Mouse (Mus musculus) MEL (cell line): ENCODE data around the gene Wdr1. TPM values are rescaled to one million over a fixed set of nuclear protein-coding genes. Genes with fewer than 3 reads are reported as not detected.

ENCODE experiments used
- DNase-seq: peaks from one replicate; pipeline ENCODE4 v3.0.0; 2011; ENCODE audit warnings: low read depth, low spot score
- H3K27ac ChIP-seq: 2 replicates; pipeline ENCODE4 v1.5.1; 2012; ENCODE audit warnings: low read depth, mild to moderate bottlenecking, control low read depth, low read length, moderate library complexity; ENCODE audit not compliant: control insufficient read depth
- H3K27me3 ChIP-seq, 2 experiments: fragments of 150-350 bp in 1 of 2; sonication (generic) in 1 of 2; 2 replicates each; pipeline ENCODE4 v1.6.1; 2012; ENCODE audit warnings: low read length in 2 of 2, mild to moderate bottlenecking in 2 of 2, improper control_type of control experiment in 1 of 2, moderate library complexity in 1 of 2; ENCODE audit not compliant: insufficient read depth in 2 of 2, control insufficient read depth in 1 of 2
- H3K36me3 ChIP-seq, 2 experiments: 2 replicates each; pipeline ENCODE4 v1.6.1; 2012 to 2014; ENCODE audit warnings: low read length in 2 of 2, improper control_type of control experiment in 1 of 2, inconsistent platforms in 1 of 2, mild to moderate bottlenecking in 1 of 2; ENCODE audit not compliant: insufficient read depth in 2 of 2, control insufficient read depth in 1 of 2
- H3K4me1 ChIP-seq, 2 experiments: fragments of 150-350 bp in 1 of 2; sonication (generic) in 1 of 2; 2 replicates each; pipeline ENCODE4 v1.6.1; 2012; ENCODE audit warnings: low read length in 2 of 2, improper control_type of control experiment in 1 of 2, mild to moderate bottlenecking in 1 of 2; ENCODE audit not compliant: insufficient read depth in 2 of 2, control insufficient read depth in 1 of 2
- H3K4me3 ChIP-seq, 2 experiments: fragments of 150-350 bp in 1 of 2; sonication (generic) in 1 of 2; 2 replicates each; pipeline ENCODE4 v1.5.1; 2012; ENCODE audit warnings: low read depth in 2 of 2, low read length in 2 of 2, mild to moderate bottlenecking in 2 of 2, moderate library complexity in 2 of 2, control low read depth in 1 of 2, improper control_type of control experiment in 1 of 2; ENCODE audit not compliant: control insufficient read depth in 1 of 2, insufficient read depth in 1 of 2
- H3K79me2 ChIP-seq: 2 replicates; pipeline ENCODE4 v1.6.1; 2012; ENCODE audit warnings: mild to moderate bottlenecking, low read length, moderate library complexity; ENCODE audit not compliant: control insufficient read depth, poor library complexity, insufficient read depth
- H3K9ac ChIP-seq: 2 replicates; pipeline ENCODE4 v1.6.1; 2012; ENCODE audit warnings: low read depth, mild to moderate bottlenecking, control low read depth, low read length, moderate library complexity; ENCODE audit not compliant: control insufficient read depth, poor library complexity, severe bottlenecking
- H3K9me3 ChIP-seq: fragments of 150-350 bp; sonication (generic); replicated peaks from 2 replicates; pipeline ENCODE4 v1.6.1; 2012; ENCODE audit warnings: mild to moderate bottlenecking, low read length, improper control_type of control experiment, moderate library complexity; ENCODE audit not compliant: insufficient read depth
- BHLHE40 ChIP-seq: IDR thresholded peaks from 2 replicates; pipeline ENCODE4 v1.6.1; 2012; ENCODE audit warnings: low read depth, mild to moderate bottlenecking, inconsistent platforms, low read length, improper control_type of control experiment, borderline replicate concordance
- CHD1 ChIP-seq: IDR thresholded peaks from 2 replicates; pipeline ENCODE4 v1.6.1; 2012; ENCODE audit warnings: low read depth, mild to moderate bottlenecking, inconsistent platforms, low read length, improper control_type of control experiment
- CTCF ChIP-seq, 3 experiments: IDR thresholded peaks in 2 of 3; conservative IDR thresholded peaks in 1 of 3; 2 replicates each; pipeline ENCODE4 v1.5.1; 2011 to 2012; ENCODE audit warnings: low read length in 3 of 3, low read depth in 2 of 3, mild to moderate bottlenecking in 2 of 3, improper control_type of control experiment in 1 of 3, inconsistent platforms in 1 of 3, mixed read lengths in 1 of 3, moderate library complexity in 1 of 3; ENCODE audit not compliant: control insufficient read depth in 1 of 3, insufficient read depth in 1 of 3, poor library complexity in 1 of 3, severe bottlenecking in 1 of 3
- E2F4 ChIP-seq: IDR thresholded peaks from 2 replicates; pipeline ENCODE4 v1.6.1; 2011; ENCODE audit warnings: low read depth, low read length, improper control_type of control experiment, borderline replicate concordance
- ELF1 ChIP-seq: IDR thresholded peaks from 2 replicates; pipeline ENCODE4 v1.6.1; 2014; ENCODE audit warnings: low read depth, mild to moderate bottlenecking, inconsistent platforms, low read length, improper control_type of control experiment, moderate library complexity
- ETS1 ChIP-seq: IDR thresholded peaks from 2 replicates; pipeline ENCODE4 v1.6.1; 2012; ENCODE audit warnings: low read depth, mild to moderate bottlenecking, inconsistent platforms, low read length, improper control_type of control experiment, moderate library complexity
- GABPA ChIP-seq: IDR thresholded peaks from 2 replicates; pipeline ENCODE4 v1.6.1; 2012; ENCODE audit warnings: low read depth, mild to moderate bottlenecking, inconsistent platforms, low read length, improper control_type of control experiment, moderate library complexity
- GATA1 ChIP-seq: IDR thresholded peaks from 2 replicates; pipeline ENCODE4 v1.6.1; 2011; ENCODE audit warnings: low read depth, low read length, improper control_type of control experiment
- HCFC1 ChIP-seq: IDR thresholded peaks from 2 replicates; pipeline ENCODE4 v1.6.1; 2012; ENCODE audit warnings: low read depth, mild to moderate bottlenecking, inconsistent platforms, low read length, improper control_type of control experiment, moderate library complexity
- KAT2A ChIP-seq: conservative IDR thresholded peaks from 2 replicates; pipeline ENCODE4 v1.6.1; 2012; ENCODE audit warnings: low read depth, low read length, improper control_type of control experiment, inconsistent platforms
- MAZ ChIP-seq: IDR thresholded peaks from 2 replicates; pipeline ENCODE4 v1.6.1; 2012; ENCODE audit warnings: low read depth, mild to moderate bottlenecking, inconsistent platforms, low read length, improper control_type of control experiment
- MEF2A ChIP-seq: IDR thresholded peaks from 2 replicates; pipeline ENCODE4 v1.6.1; 2014; ENCODE audit warnings: low read depth, mild to moderate bottlenecking, inconsistent platforms, low read length, improper control_type of control experiment; ENCODE audit not compliant: poor library complexity, insufficient replicate concordance, severe bottlenecking; ENCODE audit errors: extremely low read depth
- MYB ChIP-seq: IDR thresholded peaks from 2 replicates; pipeline ENCODE4 v1.6.1; 2011; ENCODE audit warnings: mild to moderate bottlenecking, low read depth, low read length, improper control_type of control experiment
- MYC ChIP-seq: IDR thresholded peaks from 2 replicates; pipeline ENCODE4 v1.6.1; 2011; ENCODE audit warnings: low read depth, mild to moderate bottlenecking, low read length, improper control_type of control experiment, moderate library complexity
- NRF1 ChIP-seq: IDR thresholded peaks from 2 replicates; pipeline ENCODE4 v1.6.1; 2014; ENCODE audit warnings: low read depth, mild to moderate bottlenecking, inconsistent platforms, low read length, improper control_type of control experiment, moderate library complexity; ENCODE audit not compliant: poor library complexity, insufficient read depth, severe bottlenecking
- RAD21 ChIP-seq: IDR thresholded peaks from 2 replicates; pipeline ENCODE4 v1.6.1; 2011; ENCODE audit warnings: mild to moderate bottlenecking, low read depth, low read length, improper control_type of control experiment
- RCOR1 ChIP-seq: IDR thresholded peaks from 2 replicates; pipeline ENCODE4 v1.6.1; 2012; ENCODE audit warnings: low read depth, mild to moderate bottlenecking, inconsistent platforms, low read length, improper control_type of control experiment
- SIN3A ChIP-seq: IDR thresholded peaks from 2 replicates; pipeline ENCODE4 v1.6.1; 2012; ENCODE audit warnings: low read length, improper control_type of control experiment, inconsistent platforms
- SMC3 ChIP-seq: IDR thresholded peaks from 2 replicates; pipeline ENCODE4 v1.6.1; 2011; ENCODE audit warnings: low read depth, low read length, improper control_type of control experiment
- TAL1 ChIP-seq: IDR thresholded peaks from 2 replicates; pipeline ENCODE4 v1.6.1; 2012; ENCODE audit warnings: mild to moderate bottlenecking, inconsistent platforms, low read length, moderate library complexity, mixed read lengths
- TBP ChIP-seq: IDR thresholded peaks from 2 replicates; pipeline ENCODE4 v1.8.0; 2011; ENCODE audit warnings: low read depth, low read length, improper control_type of control experiment
- UBTF ChIP-seq: IDR thresholded peaks from 2 replicates; pipeline ENCODE4 v1.6.1; 2012; ENCODE audit warnings: low read depth, mild to moderate bottlenecking, inconsistent platforms, low read length, improper control_type of control experiment, moderate library complexity, borderline replicate concordance; ENCODE audit not compliant: insufficient read depth
- USF1 ChIP-seq: IDR thresholded peaks from 2 replicates; pipeline ENCODE4 v1.6.1; 2014; ENCODE audit warnings: low read depth, mild to moderate bottlenecking, inconsistent platforms, low read length, improper control_type of control experiment, moderate library complexity
- ZC3H11A ChIP-seq: IDR thresholded peaks from 2 replicates; pipeline ENCODE4 v1.6.1; 2012; ENCODE audit warnings: low read depth, mild to moderate bottlenecking, inconsistent platforms, low read length, improper control_type of control experiment
- ZNF384 ChIP-seq: IDR thresholded peaks from 2 replicates; pipeline ENCODE4 v1.6.1; 2012; ENCODE audit warnings: low read depth, mild to moderate bottlenecking, inconsistent platforms, low read length, improper control_type of control experiment
- polyA plus RNA-seq, 2 experiments: library from polyadenylated mRNA; stranded (reverse) in 1 of 2; unstranded in 1 of 2; fragments of >175 nt in 1 of 2; fragments of >200 nt in 1 of 2; gene quantifications; 2 replicates each; pipeline versions ENCODE4 v1.2.1 to v1.2.4; 2012; ENCODE audit warnings: low replicate concordance in 2 of 2, low read depth in 1 of 2; ENCODE audit not compliant: insufficient read length in 2 of 2, insufficient read depth in 1 of 2, missing spikeins in 1 of 2
- total RNA-seq: library from RNA; depleted of rRNA; stranded (reverse); fragments of 300-350 nt; gene quantifications from 2 replicates; pipeline ENCODE4 v1.2.3, GENCODE M21; 2012

Gene Wdr1
- total and polyA plus RNA-seq, 3 experiments = 144 to 174 TPM; not detected in 1

- no peak overlapping the region for H3K9ac ChIP-seq
- H3K27ac ChIP-seq = no peak overlapping the region
- DNase-seq = peak; percentile 60
- no peaks in the 10 kb centered on the region for H3K79me2 ChIP-seq
- H3K4me1 ChIP-seq = no peaks in the 10 kb centered on the region
- no peak for TF ChIP-seq HCFC1
- TF ChIP-seq SIN3A = no peak
- no peak for TF ChIP-seq RCOR1
- no peak for TF ChIP-seq TBP
- TF ChIP-seq USF1 = no peak
- TF ChIP-seq CTCF (IDR thresholded peaks at IDR 0.05 in 2 of 3, conservative IDR thresholded peaks at IDR 0.05 in 1 of 3; ENCODE audit: control insufficient read depth in 1 of 3, insufficient read depth in 1 of 3, low read depth in 2 of 3, low read length in 3 of 3, poor library complexity in 1 of 3, severe bottlenecking in 1 of 3) = peak; percentile 53 to 76 (median 75); a peak in 5 of 6 replicates
- no peak for TF ChIP-seq UBTF
- no peak for TF ChIP-seq MEF2A
- TF ChIP-seq ETS1 = no peak
- TF ChIP-seq ZNF384 = no peak
- peak; percentile 80 for TF ChIP-seq SMC3
- no peak for TF ChIP-seq MYC
- no peak for TF ChIP-seq BHLHE40
- TF ChIP-seq RAD21 = peak; percentile 59
- no peak for TF ChIP-seq E2F4
- TF ChIP-seq MYB = no peak
- TF ChIP-seq KAT2A = no peak
- no peak for TF ChIP-seq CHD1
- TF ChIP-seq MAZ = no peak
- TF ChIP-seq ELF1 = no peak
- no peak for TF ChIP-seq TAL1
- TF ChIP-seq ZC3H11A = peak; percentile 32; the same call in 1 of the 2 replicates
- no peak for TF ChIP-seq NRF1
- no peak for TF ChIP-seq GATA1
- no peak for TF ChIP-seq GABPA
- H3K27me3 ChIP-seq = no peaks in the 10 kb centered on the region
- no peaks in the 10 kb centered on the region for H3K9me3 ChIP-seq
- H3K36me3 ChIP-seq = peaks cover 0 to 29% of the 10 kb centered on the region in 2 experiments; a peak in 2 of 4 replicates
- no peak overlapping the region for H3K4me3 ChIP-seq
Measured at GRCm38 (mm10) chr5:38529724-38530428, 33.1 kb downstream of the Wdr1 start.
